Mouse (Mus musculus) adrenal gland, postnatal 36 days (tissue): ENCODE data around the gene Zdhhc5. TPM values are rescaled to one million over a fixed set of nuclear protein-coding genes. Genes with fewer than 3 reads are reported as not detected.

Experiments
- DNase-seq, 2 experiments: peaks; one replicate each; pipeline ENCODE4 v3.0.0; 2021; ENCODE audit warnings: mixed read lengths in 1 of 2
- microRNA-seq: library from miRNA; unstranded; fragments of <30 nt; microRNA quantifications from one replicate; pipeline ENCODE4 v1.2.0, GENCODE M21; 2021
- total RNA-seq, 2 experiments: library from RNA; stranded (reverse); gene quantifications; 2 replicates each; pipeline ENCODE4 v1.2.3; 2021

The Zdhhc5 gene
- total RNA-seq, 2 experiments from 2014 or later: 63.3 to 63.9 TPM

- no peak for DNase-seq
Measured at GRCm38 (mm10) chr2:84647051-84647568, 67.9 kb downstream of the Zdhhc5 start.

GRCm38 (mm10) chr2:84646138-84646537 lies 68.8 kb downstream of the Zdhhc5 start:
- DNase-seq: no peak

- no peak for DNase-seq
Measured at GRCm38 (mm10) chr2:84640833-84641232, 74.1 kb downstream of the Zdhhc5 start.

- DNase-seq: no peak
Measured at GRCm38 (mm10) chr2:84638428-84639220, 76.4 kb downstream of the Zdhhc5 start.

Small RNA genes lying within 50 kb of the gene (microRNA-seq; reads per million reads assigned to microRNA genes)
- gene Mir130a: 5,602 reads per million, percentile 91 among the genes with 10 or more reads in this experiment

Other genes with a start within 250 kb of the Zdhhc5 start
- gene Tfpi, start 238.4 kb downstream of the Zdhhc5 start, total RNA-seq: 10 to 100 TPM; 40.1 to 67.1 TPM
- gene Ctnnd1, start 64.4 kb downstream of the Zdhhc5 start, total RNA-seq: 100 to 1,000 TPM; 135 to 142 TPM
- gene Btbd18, start 56.1 kb downstream of the Zdhhc5 start, total RNA-seq: under 1 TPM in 1 of 2 experiments, not detected in 1; 0.10 TPM
- 10 to 100 TPM; 27.2 to 47.4 TPM for gene Selenoh, start 44.4 kb downstream of the Zdhhc5 start, total RNA-seq
- gene Gm28635, start 37.1 kb downstream of the Zdhhc5 start, total RNA-seq: not detected
- gene Med19, start 36.8 kb downstream of the Zdhhc5 start, total RNA-seq: 10 to 100 TPM; 25.5 to 26.3 TPM
- gene Tmx2, start 36.0 kb downstream of the Zdhhc5 start, total RNA-seq: 100 to 1,000 TPM; 138 to 157 TPM
- gene Clp1, start 12.2 kb upstream of the Zdhhc5 start, total RNA-seq: 10 to 100 TPM; 13.5 to 16.4 TPM
- gene Ypel4, start 18.9 kb upstream of the Zdhhc5 start, total RNA-seq: 1 to 10 TPM; 2.8 to 5.0 TPM
- 1 to 10 TPM; 1.5 to 2.4 TPM for gene Gm19426, start 28.5 kb upstream of the Zdhhc5 start, total RNA-seq
- 10 to 100 TPM; 63.0 to 84.6 TPM for gene Serping1, start 60.3 kb upstream of the Zdhhc5 start, total RNA-seq
- 10 to 100 TPM; 17.1 to 23.1 TPM for gene Ube2l6, start 83.6 kb upstream of the Zdhhc5 start, total RNA-seq
- not detected for gene Smtnl1, start 107.5 kb upstream of the Zdhhc5 start, total RNA-seq
- 10 to 100 TPM; 46.2 to 51.4 TPM for gene Timm10, start 111.8 kb upstream of the Zdhhc5 start, total RNA-seq
- 1 to 10 TPM; 6.6 to 7.5 TPM for gene Slc43a1, start 123.7 kb upstream of the Zdhhc5 start, total RNA-seq
- gene Rtn4rl2, start 171.5 kb upstream of the Zdhhc5 start, total RNA-seq: 1 to 10 TPM in 1 of 2 experiments, under 1 TPM in 1; 0.79 to 2.4 TPM
- 10 to 100 TPM; 52.8 to 88.3 TPM for gene Slc43a3, start 221.4 kb upstream of the Zdhhc5 start, total RNA-seq